Mouse (Mus musculus) forebrain, embryonic 16.5 days (tissue): ENCODE measurements around the gene Col27a1. TPM values are rescaled to one million over a fixed set of nuclear protein-coding genes. Genes with fewer than 3 reads are reported as not detected.

Source experiments
- ATAC-seq: fragments of 200-750 bp; cut with Nextera tagmentation; 2 replicates; pipeline ENCODE4 v1.8.0; 2017; ENCODE audit warnings: mild to moderate bottlenecking, moderate library complexity
- H3K27ac ChIP-seq: fragments of 300-500 bp; sonication (generic); 2 replicates; pipeline ENCODE4 v1.5.1; 2014; ENCODE audit warnings: low read length, control low read depth
- H3K27me3 ChIP-seq: fragments of 300-500 bp; sonication (generic); replicated peaks from 2 replicates; pipeline ENCODE4 v1.6.1; 2014; ENCODE audit warnings: low read length; ENCODE audit not compliant: control insufficient read depth, insufficient read depth
- H3K36me3 ChIP-seq: fragments of 300-500 bp; sonication (generic); 2 replicates; pipeline ENCODE4 v1.6.1; 2014; ENCODE audit not compliant: control insufficient read depth, insufficient read depth
- H3K4me1 ChIP-seq: fragments of 300-500 bp; sonication (generic); replicated peaks from 2 replicates; pipeline ENCODE4 v1.6.1; 2014; ENCODE audit warnings: low read length; ENCODE audit not compliant: control insufficient read depth, insufficient read depth
- H3K4me2 ChIP-seq: fragments of 300-500 bp; sonication (generic); 2 replicates; pipeline ENCODE4 v1.6.1; 2014; ENCODE audit warnings: mild to moderate bottlenecking, low read length, control low read depth
- H3K4me3 ChIP-seq: fragments of 300-500 bp; sonication (generic); replicated peaks from 2 replicates; pipeline ENCODE4 v1.5.1; 2014; ENCODE audit warnings: mild to moderate bottlenecking, low read length, control low read depth
- H3K9ac ChIP-seq: fragments of 300-500 bp; sonication (generic); replicated peaks from 2 replicates; pipeline ENCODE4 v1.6.1; 2014; ENCODE audit warnings: low read depth, low read length, control low read depth
- H3K9me3 ChIP-seq: fragments of 300-500 bp; sonication (generic); 2 replicates; pipeline ENCODE4 v1.6.1; 2016; ENCODE audit warnings: low read length; ENCODE audit not compliant: control insufficient read depth
- WGBS: fragments of 180-500 bp; shearing (Covaris S2); extraction: QIAGEN DNeasy Blood & Tissue Kit; methylation state at CpG from one replicate; pipeline ENCODE4 v1.1.7; 2014; 5-methylcytosine and 5-hydroxymethylcytosine counted together
- polyA plus RNA-seq: library from polyadenylated mRNA; unstranded; fragments of >200 nt; fragmentation: Nextera tagmentation; extraction: Ambion mirVana; gene quantifications from 2 replicates; pipeline ENCODE4 v1.2.1, GENCODE M21; 2015

Gene Col27a1
- polyA plus RNA-seq, 1 experiment from 2014 or later: 0.98 TPM

DNA sequence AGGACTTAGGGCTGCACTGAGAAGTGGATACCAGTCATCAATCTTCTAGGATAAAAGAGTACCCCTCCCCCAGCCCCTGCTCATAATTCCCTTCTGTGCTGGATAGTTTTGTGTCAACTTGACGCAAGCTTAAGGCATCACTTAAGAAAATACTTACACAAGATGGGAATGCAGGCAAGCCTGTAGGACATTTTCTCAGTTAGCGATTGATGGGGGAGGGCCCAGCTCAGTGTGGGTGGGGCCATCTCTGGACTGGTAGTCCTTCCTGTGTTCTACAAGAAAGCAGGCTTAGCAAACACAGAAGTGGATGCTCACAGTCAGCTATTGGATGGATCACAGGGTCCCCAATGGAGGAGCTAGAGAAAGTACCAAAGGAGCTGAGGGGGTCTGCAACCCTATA is 19.4 kb upstream of the Col27a1 start:
- no peaks in the 10 kb centered on the region for H3K4me1 ChIP-seq
- H3K4me2 ChIP-seq: no peak overlapping the region
- H3K9me3 ChIP-seq: no peaks in the 10 kb centered on the region
- no peak overlapping the region for H3K9ac ChIP-seq
- no peaks in the 10 kb centered on the region for H3K36me3 ChIP-seq
- no peak overlapping the region for H3K27ac ChIP-seq
- 90% methylated on average over 2 of the region's 2 CpGs for WGBS
- H3K4me3 ChIP-seq: no peak overlapping the region
- no peak for ATAC-seq
- no peaks in the 10 kb centered on the region for H3K27me3 ChIP-seq

DNA sequence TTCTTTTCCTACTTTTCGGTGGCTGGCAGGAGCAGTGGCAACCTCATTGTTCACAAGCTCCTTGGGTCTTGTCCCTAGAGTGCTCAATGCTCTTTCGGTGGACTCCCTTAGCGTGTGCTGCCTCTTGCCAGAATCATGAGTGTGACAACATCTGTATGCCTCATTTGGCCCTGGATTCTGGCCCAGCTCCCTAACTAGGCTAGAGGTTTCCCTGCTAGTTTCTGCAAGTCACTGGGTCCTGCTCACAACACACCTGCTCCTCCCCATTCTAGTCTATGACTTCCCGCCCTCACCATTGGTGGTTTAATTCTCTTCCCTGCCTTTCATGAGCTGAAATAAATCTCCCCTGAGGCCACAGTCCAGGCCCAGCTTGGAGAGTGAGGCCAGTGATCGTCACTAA is 14.4 kb upstream of the Col27a1 start:
- H3K27me3 ChIP-seq: no peaks in the 10 kb centered on the region
- no peak overlapping the region for H3K4me3 ChIP-seq
- WGBS: 86% methylated on average over 5 of the region's 5 CpGs
- no peak overlapping the region for H3K27ac ChIP-seq
- no peaks in the 10 kb centered on the region for H3K36me3 ChIP-seq
- no peaks in the 10 kb centered on the region for H3K9me3 ChIP-seq
- H3K9ac ChIP-seq: no peak overlapping the region
- ATAC-seq: no peak
- H3K4me1 ChIP-seq: no peaks in the 10 kb centered on the region
- H3K4me2 ChIP-seq: no peak overlapping the region

DNA sequence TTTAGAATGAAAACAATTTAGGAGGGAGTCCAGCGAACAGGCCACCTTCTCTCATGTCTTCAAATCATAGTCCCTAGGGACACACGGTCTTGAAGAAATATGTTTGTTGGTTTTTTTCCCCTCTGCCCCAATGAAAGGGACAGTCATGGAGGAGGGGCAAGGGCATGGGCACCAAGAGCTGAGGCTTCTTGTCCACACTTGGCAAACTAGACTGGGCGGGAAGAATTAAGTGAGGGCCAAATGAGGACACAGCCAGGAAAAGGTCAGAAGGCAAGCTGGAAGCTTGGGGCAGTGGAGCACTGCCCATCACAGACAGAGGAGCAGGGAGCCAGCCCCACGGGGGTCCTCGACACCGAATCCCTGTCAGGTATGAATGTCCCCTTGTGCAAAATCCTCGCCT is 9.9 kb upstream of the Col27a1 start:
- H3K36me3 ChIP-seq: no peaks in the 10 kb centered on the region
- H3K4me3 ChIP-seq: no peak overlapping the region
- H3K4me2 ChIP-seq: no peak overlapping the region
- ATAC-seq: no peak
- H3K9me3 ChIP-seq: no peaks in the 10 kb centered on the region
- no peak overlapping the region for H3K27ac ChIP-seq
- WGBS: 90% methylated on average over 7 of the region's 7 CpGs
- H3K4me1 ChIP-seq: no peaks in the 10 kb centered on the region
- no peaks in the 10 kb centered on the region for H3K27me3 ChIP-seq
- no peak overlapping the region for H3K9ac ChIP-seq

GRCm38 (mm10) chr4:63205583-63205982 is 8.2 kb upstream of the Col27a1 start:
- no peaks in the 10 kb centered on the region for H3K27me3 ChIP-seq
- no peak for ATAC-seq
- H3K36me3 ChIP-seq: no peaks in the 10 kb centered on the region
- H3K4me3 ChIP-seq: no peak overlapping the region
- no peaks in the 10 kb centered on the region for H3K9me3 ChIP-seq
- H3K9ac ChIP-seq: no peak overlapping the region
- 81% methylated on average over 7 of the region's 7 CpGs for WGBS
- no peak overlapping the region for H3K27ac ChIP-seq
- no peaks in the 10 kb centered on the region for H3K4me1 ChIP-seq
- H3K4me2 ChIP-seq: no peak overlapping the region

GRCm38 (mm10) chr4:63215185-63215992 is 1.6 kb downstream of the Col27a1 start:
- peak overlapping the region; percentile 52 for H3K4me3 ChIP-seq
- H3K4me2 ChIP-seq: peak overlapping the region; percentile 96
- no peak overlapping the region for H3K27ac ChIP-seq
- H3K36me3 ChIP-seq: no peaks in the 10 kb centered on the region
- peak; percentile 65 for ATAC-seq
- peaks cover 26% of the 10 kb centered on the region for H3K4me1 ChIP-seq
- H3K9me3 ChIP-seq: no peaks in the 10 kb centered on the region
- peak overlapping the region; percentile 64 for H3K9ac ChIP-seq
- H3K27me3 ChIP-seq: peaks cover 34% of the 10 kb centered on the region
- 0% methylated on average over 44 of the region's 71 CpGs for WGBS

DNA sequence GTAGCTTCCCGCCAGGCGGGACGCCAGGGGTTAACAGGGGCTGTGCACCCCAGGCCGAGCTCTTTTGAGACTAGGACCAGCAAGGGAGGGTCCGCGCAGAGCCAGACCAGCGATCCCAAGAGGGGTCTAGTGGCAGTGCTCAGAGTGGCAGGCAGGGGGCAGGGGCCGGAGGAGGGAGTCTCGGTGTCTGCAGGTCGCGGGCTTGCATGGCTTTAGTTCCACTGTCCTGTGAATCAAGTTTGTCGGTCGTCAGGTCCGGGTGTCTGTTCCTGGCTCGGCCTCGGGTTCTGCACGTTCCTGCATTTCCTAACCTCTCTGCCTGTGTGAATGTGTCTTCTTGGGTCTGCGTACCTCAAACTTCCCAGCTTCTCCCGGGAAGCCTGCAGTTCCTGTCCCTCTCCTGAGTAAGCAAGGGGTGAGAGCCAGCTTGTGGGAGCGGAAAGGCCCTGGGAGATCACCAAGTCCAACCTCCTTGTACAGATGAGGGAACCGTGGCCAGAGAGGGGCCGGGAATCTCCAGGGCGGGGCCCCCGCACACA is 2.3 kb downstream of the Col27a1 start:
- WGBS: 2% methylated on average over 24 of the region's 24 CpGs
- Histone ChIP-seq H3K4me1 (peaks cover 26% of the 10 kb centered on the region), H3K9ac (peak overlapping the region; percentile 64), H3K36me3 (no peaks in the 10 kb centered on the region), H3K4me3 (peak overlapping the region; percentile 52), H3K4me2 (peak overlapping the region; percentile 96), H3K27me3 (peaks cover 34% of the 10 kb centered on the region), H3K27ac (no peak overlapping the region), H3K9me3 (no peaks in the 10 kb centered on the region)
- peak; percentile 49 for ATAC-seq

- H3K4me2 ChIP-seq: peak overlapping the region; percentile 96
- no peak overlapping the region for H3K4me3 ChIP-seq
- peaks cover 34% of the 10 kb centered on the region for H3K27me3 ChIP-seq
- no peak overlapping the region for H3K27ac ChIP-seq
- no peak overlapping the region for H3K9ac ChIP-seq
- peaks cover 26% of the 10 kb centered on the region for H3K4me1 ChIP-seq
- H3K36me3 ChIP-seq: no peaks in the 10 kb centered on the region
- ATAC-seq: 0 out of 2 replicates have a peak, but pooled peaks have one; percentile 14
- 23% methylated on average over 9 of the region's 9 CpGs for whole genome bisulfite sequencing
- H3K9me3 ChIP-seq: no peaks in the 10 kb centered on the region
Observed at GRCm38 (mm10) chr4:63216566-63216965, 2.8 kb downstream of the Col27a1 start.

- no peak overlapping the region for H3K27ac ChIP-seq
- no peaks in the 10 kb centered on the region for H3K9me3 ChIP-seq
- peaks cover 26% of the 10 kb centered on the region for H3K27me3 ChIP-seq
- no peak overlapping the region for H3K4me3 ChIP-seq
- WGBS: 91% methylated on average over 6 of the region's 6 CpGs
- no peak overlapping the region for H3K4me2 ChIP-seq
- H3K9ac ChIP-seq: no peak overlapping the region
- peaks cover 26% of the 10 kb centered on the region for H3K4me1 ChIP-seq
- ATAC-seq: no peak
- no peaks in the 10 kb centered on the region for H3K36me3 ChIP-seq
Observed at GRCm38 (mm10) chr4:63217513-63217912, 3.7 kb downstream of the Col27a1 start.

- ATAC-seq: no peak
- no peak overlapping the region for H3K4me3 ChIP-seq
- no peak overlapping the region for H3K9ac ChIP-seq
- no peak overlapping the region for H3K4me2 ChIP-seq
- H3K27ac ChIP-seq: no peak overlapping the region
- peaks cover 21% of the 10 kb centered on the region for H3K4me1 ChIP-seq
- no peaks in the 10 kb centered on the region for H3K36me3 ChIP-seq
- 73% methylated on average over 3 of the region's 3 CpGs for WGBS
- H3K27me3 ChIP-seq: peaks cover 12% of the 10 kb centered on the region
- no peaks in the 10 kb centered on the region for H3K9me3 ChIP-seq
Observed at GRCm38 (mm10) chr4:63219059-63219458, 5.3 kb downstream of the Col27a1 start.
